Mouse (Mus musculus) forebrain, embryonic 15.5 days (tissue): ENCODE data around the gene Gm1604a. TPM values are rescaled to one million over a fixed set of nuclear protein-coding genes. Genes with fewer than 3 reads are reported as not detected.
"Not testable (repeated sequence)": the region's sequence is repeated elsewhere in the genome, so short reads cannot be mapped to it uniquely, and the experiment has no call there.

Experiments
- ATAC-seq: fragments of 200-750 bp; cut with Nextera tagmentation; replicated peaks from 2 replicates; pipeline ENCODE4 v1.8.0; 2017; ENCODE audit warnings: mild to moderate bottlenecking, moderate TSS enrichment, moderate library complexity
- H3K27ac ChIP-seq: fragments of 300-500 bp; sonication (generic); replicated peaks from 2 replicates; pipeline ENCODE4 v1.5.1; 2015; ENCODE audit warnings: mild to moderate bottlenecking, inconsistent platforms
- H3K27me3 ChIP-seq: fragments of 300-500 bp; sonication (generic); 2 replicates; pipeline ENCODE4 v1.6.1; 2015; ENCODE audit warnings: inconsistent platforms
- H3K36me3 ChIP-seq: fragments of 300-500 bp; sonication (generic); 2 replicates; pipeline ENCODE4 v1.6.1; 2015; ENCODE audit warnings: mild to moderate bottlenecking, inconsistent platforms
- H3K4me1 ChIP-seq: fragments of 300-500 bp; sonication (generic); 2 replicates; pipeline ENCODE4 v1.6.1; 2015; ENCODE audit warnings: inconsistent platforms
- H3K4me2 ChIP-seq: fragments of 300-500 bp; sonication (generic); replicated peaks from 2 replicates; pipeline ENCODE4 v1.6.1; 2015; ENCODE audit warnings: mild to moderate bottlenecking, inconsistent platforms
- H3K4me3 ChIP-seq: fragments of 300-500 bp; sonication (generic); 2 replicates; pipeline ENCODE4 v1.5.1; 2015; ENCODE audit warnings: mild to moderate bottlenecking, inconsistent platforms
- H3K9ac ChIP-seq: fragments of 300-500 bp; sonication (generic); replicated peaks from 2 replicates; pipeline ENCODE4 v1.6.1; 2015; ENCODE audit warnings: mild to moderate bottlenecking, inconsistent platforms
- H3K9me3 ChIP-seq: fragments of 300-500 bp; sonication (generic); 2 replicates; pipeline ENCODE4 v1.6.1; 2016; ENCODE audit warnings: inconsistent platforms
- WGBS: fragments of 180-500 bp; shearing (Covaris S2); methylation state at CpG from one replicate; pipeline ENCODE4 v1.1.7; 2015; ENCODE audit warnings: mixed read lengths; 5-methylcytosine and 5-hydroxymethylcytosine counted together
- polyA plus RNA-seq: library from polyadenylated mRNA; unstranded; fragments of >200 nt; fragmentation: Nextera tagmentation; extraction: Ambion mirVana; gene quantifications from 2 replicates; pipeline ENCODE4 v1.2.1, GENCODE M21; 2015

Gm1604a gene
- polyA plus RNA-seq, 1 experiment from 2014 or later, result not detected

- H3K4me1 ChIP-seq, H3K27me3 ChIP-seq, ATAC-seq, H3K36me3 ChIP-seq, H3K4me2 ChIP-seq, H3K4me3 ChIP-seq, H3K9me3 ChIP-seq, H3K27ac ChIP-seq, H3K9ac ChIP-seq: not testable (repeated sequence)
- WGBS, result no CpG with 5 or more reads among the region's 7 CpGs
Observed at GRCm38 (mm10) chr17:7009440-7009839, 15.9 kb upstream of the Gm1604a start.

- not testable (repeated sequence) for H3K27me3 ChIP-seq, ATAC-seq, H3K4me1 ChIP-seq, H3K4me2 ChIP-seq, H3K4me3 ChIP-seq, H3K9me3 ChIP-seq, H3K27ac ChIP-seq, H3K9ac ChIP-seq, H3K36me3 ChIP-seq
- 74% methylated on average over 5 of the region's 9 CpGs for WGBS
Observed at GRCm38 (mm10) chr17:7009901-7010300, 15.5 kb upstream of the Gm1604a start.

GRCm38 (mm10) chr17:7014190-7014589, 11.2 kb upstream of the Gm1604a start:
- H3K36me3 ChIP-seq, H3K4me2 ChIP-seq, H3K4me1 ChIP-seq, H3K27me3 ChIP-seq, ATAC-seq, H3K27ac ChIP-seq, H3K9ac ChIP-seq, H3K4me3 ChIP-seq, H3K9me3 ChIP-seq: not testable (repeated sequence)
- WGBS, result no CpG with 5 or more reads among the region's 1 CpGs

GRCm38 (mm10) chr17:7025764-7026346, 487 bp downstream of the Gm1604a start:
- not testable (repeated sequence) for H3K4me2 ChIP-seq, H3K9ac ChIP-seq, H3K4me3 ChIP-seq, H3K27ac ChIP-seq, H3K9me3 ChIP-seq, H3K27me3 ChIP-seq, H3K4me1 ChIP-seq, H3K36me3 ChIP-seq
- ATAC-seq, result peak; percentile 65
- 7% methylated on average over 3 of the region's 14 CpGs for WGBS

- H3K4me1 ChIP-seq, H3K4me3 ChIP-seq, ATAC-seq, H3K27me3 ChIP-seq, H3K4me2 ChIP-seq, H3K9me3 ChIP-seq, H3K36me3 ChIP-seq, H3K9ac ChIP-seq, H3K27ac ChIP-seq: not testable (repeated sequence)
- WGBS, result 63% methylated on average over 5 of the region's 7 CpGs
Observed at GRCm38 (mm10) chr17:7030204-7030603, 4.8 kb downstream of the Gm1604a start.

GRCm38 (mm10) chr17:7030622-7031174, 5.3 kb downstream of the Gm1604a start:
- not testable (repeated sequence) for ATAC-seq, H3K9me3 ChIP-seq

GRCm38 (mm10) chr17:7033192-7034166, 8.1 kb downstream of the Gm1604a start:
- H3K4me1 ChIP-seq, H3K9me3 ChIP-seq, H3K27me3 ChIP-seq, H3K27ac ChIP-seq, H3K36me3 ChIP-seq, H3K9ac ChIP-seq, H3K4me2 ChIP-seq, H3K4me3 ChIP-seq: not testable (repeated sequence)
- peak; percentile 74; the same call in 1 of the 2 replicates for ATAC-seq
- WGBS, result 57% methylated on average over 3 of the region's 17 CpGs

More at GRCm38 (mm10) chr17:7030622-7031174, 5.3 kb downstream of the Gm1604a start:
- not testable (repeated sequence) for H3K9ac ChIP-seq, H3K36me3 ChIP-seq, H3K4me1 ChIP-seq, H3K4me3 ChIP-seq, H3K27ac ChIP-seq, H3K27me3 ChIP-seq, H3K4me2 ChIP-seq
- 70% methylated on average over 3 of the region's 6 CpGs for WGBS

- not testable (repeated sequence) for H3K27me3 ChIP-seq, H3K4me2 ChIP-seq, H3K4me3 ChIP-seq, H3K9me3 ChIP-seq, H3K4me1 ChIP-seq, H3K36me3 ChIP-seq, H3K27ac ChIP-seq, H3K9ac ChIP-seq
- ATAC-seq, result peak; percentile 53; the same call in 1 of the 2 replicates
- WGBS, result 24% methylated on average over 2 of the region's 4 CpGs
Observed at GRCm38 (mm10) chr17:7068997-7069539, 43.7 kb downstream of the Gm1604a start.

- not testable (repeated sequence) for H3K36me3 ChIP-seq, H3K4me2 ChIP-seq, H3K9me3 ChIP-seq, H3K27me3 ChIP-seq, H3K4me3 ChIP-seq, H3K9ac ChIP-seq, H3K4me1 ChIP-seq
- ATAC-seq, result peak; percentile 61
- H3K27ac ChIP-seq, result 0 out of 2 replicates have a peak overlapping the region, but pooled peaks have one; percentile 3
- WGBS, result 44% methylated on average over 6 of the region's 7 CpGs
Observed at GRCm38 (mm10) chr17:7069561-7070240, 44.3 kb downstream of the Gm1604a start.

GRCm38 (mm10) chr17:7074494-7074893, 49.1 kb downstream of the Gm1604a start:
- H3K4me3 ChIP-seq, H3K36me3 ChIP-seq, H3K4me1 ChIP-seq, H3K4me2 ChIP-seq, H3K27ac ChIP-seq, H3K9me3 ChIP-seq, H3K27me3 ChIP-seq, H3K9ac ChIP-seq: not testable (repeated sequence)
- peak; percentile 67 for ATAC-seq
- 38% methylated on average over 2 of the region's 3 CpGs for WGBS

GRCm38 (mm10) chr17:7075519-7075918, 50.2 kb downstream of the Gm1604a start:
- not testable (repeated sequence) for H3K27me3 ChIP-seq, H3K4me1 ChIP-seq, H3K36me3 ChIP-seq, H3K9me3 ChIP-seq, H3K9ac ChIP-seq, H3K4me3 ChIP-seq, H3K27ac ChIP-seq, H3K4me2 ChIP-seq, ATAC-seq
- WGBS, result 86% methylated on average over 5 of the region's 6 CpGs

GRCm38 (mm10) chr17:7079558-7079957, 54.2 kb downstream of the Gm1604a start:
- H3K4me3 ChIP-seq, H3K9ac ChIP-seq, H3K27me3 ChIP-seq, H3K4me1 ChIP-seq, H3K36me3 ChIP-seq, H3K9me3 ChIP-seq, ATAC-seq, H3K27ac ChIP-seq, H3K4me2 ChIP-seq: not testable (repeated sequence)
- WGBS, result 0% methylated on average over 1 of the region's 4 CpGs
